Mouse (Mus musculus): ENCODE results near the gene Opcml.
A peak's percentile ranks its signal among the peaks of the same experiment; 100 is the strongest.

Opcml gene

DNA sequence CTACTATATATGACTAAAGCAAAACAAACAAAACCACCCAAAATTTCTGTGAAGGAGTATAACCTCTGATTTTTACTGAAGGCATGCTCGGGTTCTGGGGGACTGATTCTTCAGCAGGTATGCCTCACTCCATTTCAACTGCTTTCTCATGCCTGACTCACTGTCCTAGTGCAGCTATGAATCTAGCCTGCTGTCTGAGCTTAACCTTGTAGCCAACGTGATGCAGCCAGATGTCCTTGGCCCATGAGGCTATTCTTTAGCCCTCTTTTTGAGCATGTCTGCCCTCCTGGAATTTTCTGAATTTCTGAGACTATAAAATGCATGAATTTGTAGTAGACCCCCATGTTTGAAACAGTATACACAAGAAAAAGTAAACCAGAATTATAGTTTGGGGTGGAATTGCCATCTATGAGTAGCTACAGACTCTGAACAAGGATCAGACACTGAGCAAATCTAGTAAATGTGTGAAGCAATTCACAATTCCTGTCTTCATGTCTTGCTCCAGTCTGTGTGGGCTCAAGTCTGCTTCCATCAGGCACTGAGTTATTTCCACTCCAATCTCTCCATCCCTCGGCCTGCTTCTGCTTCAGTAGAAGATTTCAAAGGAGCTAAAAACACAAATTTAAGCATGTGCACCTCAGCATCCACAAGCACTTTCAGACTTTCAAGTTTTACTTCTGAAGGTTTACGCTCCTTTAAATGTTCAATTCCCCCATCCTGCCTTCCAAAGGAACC lies 528.6 kb downstream of the Opcml start:
- no peak for DNase-seq (ENCODE audit: extremely low spot score)

- DNase-seq (ENCODE audit: extremely low spot score) = no peak
Measured at GRCm38 (mm10) chr9:28319802-28320201, 529.2 kb downstream of the Opcml start.

GRCm38 (mm10) chr9:28327985-28328384 lies 537.4 kb downstream of the Opcml start:
- no peak for DNase-seq (ENCODE audit: extremely low spot score)

DNA sequence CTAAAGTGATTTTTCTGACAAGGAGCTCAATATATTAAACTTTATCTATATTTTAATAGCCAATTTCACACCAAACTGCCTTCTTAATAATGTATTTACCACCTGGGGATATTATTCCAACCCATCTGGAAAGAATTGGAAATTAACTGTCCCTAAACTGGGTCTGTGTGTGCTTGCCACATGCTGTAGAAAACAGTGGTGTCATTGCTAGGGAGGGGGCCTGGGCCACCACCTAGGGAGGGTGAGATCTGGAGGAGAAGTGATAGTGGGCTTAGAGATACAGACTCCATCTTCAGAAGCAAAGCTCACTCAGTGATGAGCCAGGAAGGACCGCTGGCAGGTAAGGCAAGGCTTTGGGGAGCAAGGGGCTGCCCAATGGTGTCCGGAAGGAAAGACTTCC lies 537.9 kb downstream of the Opcml start:
- no peak for DNase-seq (ENCODE audit: extremely low spot score)

DNA sequence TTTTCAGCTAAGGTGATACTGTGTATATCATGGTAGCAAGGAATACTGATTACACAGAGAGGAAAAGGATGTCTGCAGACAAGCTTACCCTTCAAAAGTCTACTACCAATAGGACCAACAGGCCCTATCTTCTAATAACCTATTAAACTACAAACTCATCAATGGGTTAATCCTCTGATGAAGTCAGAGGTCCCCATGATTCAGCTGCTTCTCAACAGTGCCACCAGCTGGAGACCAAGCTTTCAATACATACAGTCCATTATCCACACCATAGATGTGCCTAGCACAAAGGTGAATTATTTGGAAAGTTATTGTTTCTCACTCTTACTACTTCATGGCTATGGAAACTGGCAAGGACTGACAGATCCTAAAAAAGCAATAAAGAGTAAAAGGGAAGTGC lies 538.9 kb downstream of the Opcml start:
- DNase-seq (ENCODE audit: extremely low spot score) = no peak

- peak; percentile 9 for DNase-seq (ENCODE audit: extremely low spot score)
Measured at GRCm38 (mm10) chr9:28336511-28337208, 546.1 kb downstream of the Opcml start.

DNA sequence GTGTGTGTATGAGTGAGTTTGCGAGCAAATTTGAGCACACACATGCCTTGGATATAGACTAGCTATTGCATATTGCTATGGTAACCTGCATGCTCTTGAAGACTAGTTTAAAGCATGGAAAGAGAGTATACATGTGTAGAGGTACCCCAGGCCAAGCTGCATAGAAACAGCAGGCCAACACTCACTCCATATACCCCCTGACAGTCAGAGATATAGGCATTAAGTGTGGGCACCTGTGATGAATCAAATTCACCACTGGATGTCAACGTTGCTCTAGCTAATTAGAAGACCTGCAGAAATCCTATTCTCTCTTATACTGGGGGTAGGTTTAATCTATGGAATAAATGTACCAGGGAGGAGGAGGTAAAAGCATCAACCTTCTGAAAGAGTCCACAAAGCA lies 547.3 kb downstream of the Opcml start:
- DNase-seq (ENCODE audit: extremely low spot score) = no peak

- no peak for DNase-seq (ENCODE audit: extremely low spot score)
Measured at GRCm38 (mm10) chr9:28354978-28355377, 564.4 kb downstream of the Opcml start.

- DNase-seq (ENCODE audit: extremely low spot score) = no peak
Measured at GRCm38 (mm10) chr9:28357946-28358345, 567.4 kb downstream of the Opcml start.

- no peak for DNase-seq (ENCODE audit: extremely low spot score)
Measured at GRCm38 (mm10) chr9:28360691-28361090, 570.1 kb downstream of the Opcml start.

GRCm38 (mm10) chr9:28364473-28365159 lies 574.0 kb downstream of the Opcml start:
- DNase-seq (ENCODE audit: extremely low spot score) = no peak

GRCm38 (mm10) chr9:28365160-28365473 lies 574.5 kb downstream of the Opcml start:
- no peak for DNase-seq (ENCODE audit: extremely low spot score)

DNA sequence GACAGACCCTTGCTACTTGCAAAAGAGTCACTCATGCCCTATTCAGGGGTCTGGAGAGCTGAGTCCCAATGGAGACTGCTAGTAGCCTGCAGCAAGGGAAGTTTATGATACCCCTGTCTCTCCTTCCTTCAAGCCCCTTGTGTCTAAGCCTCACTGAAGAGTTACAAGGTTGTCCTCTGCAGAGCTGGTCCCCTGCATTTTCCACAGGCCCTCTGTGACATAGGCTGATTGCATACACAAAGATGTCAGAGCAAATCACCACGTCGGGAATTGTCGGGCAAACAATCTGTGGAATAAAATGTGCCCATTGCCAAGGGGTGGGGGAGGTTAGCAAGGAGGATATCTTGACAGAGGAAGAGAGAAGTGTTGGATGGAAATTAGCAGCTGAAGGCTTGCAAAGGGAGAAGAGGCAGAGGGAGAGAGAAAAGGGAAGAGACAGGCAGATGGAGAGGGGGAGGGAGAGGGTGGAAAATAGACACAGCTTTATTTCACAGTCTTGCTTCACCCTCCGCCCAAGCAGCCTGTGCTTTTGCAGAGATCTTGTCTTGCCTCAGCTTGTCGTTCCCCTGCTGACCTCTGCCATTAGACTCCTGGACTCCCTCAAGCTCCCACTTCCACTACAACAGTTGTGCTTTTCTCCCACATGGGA lies 596.1 kb downstream of the Opcml start:
- no peak for DNase-seq (ENCODE audit: extremely low spot score)

- no peak for DNase-seq (ENCODE audit: extremely low spot score)
Measured at GRCm38 (mm10) chr9:28395222-28395621, 604.6 kb downstream of the Opcml start.

DNA sequence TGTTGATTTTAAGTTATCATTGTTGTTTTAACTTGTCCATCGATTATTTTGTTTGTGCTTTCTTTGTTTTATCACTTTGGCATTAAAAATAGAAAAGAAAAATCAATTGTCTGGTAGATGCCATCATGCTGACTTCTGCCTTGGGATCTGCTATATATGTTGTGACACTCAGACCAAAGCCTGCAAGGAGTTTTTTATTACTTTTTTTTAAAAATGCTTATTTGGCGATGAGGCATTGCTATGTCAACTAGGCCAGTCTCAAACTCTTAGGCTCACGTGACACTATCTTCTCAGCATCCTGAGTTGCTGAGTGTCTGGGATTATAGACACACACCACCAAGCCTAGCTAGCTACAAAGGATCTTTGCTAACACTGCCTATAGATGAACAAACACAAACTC lies 605.1 kb downstream of the Opcml start:
- DNase-seq (ENCODE audit: extremely low spot score) = no peak

DNA sequence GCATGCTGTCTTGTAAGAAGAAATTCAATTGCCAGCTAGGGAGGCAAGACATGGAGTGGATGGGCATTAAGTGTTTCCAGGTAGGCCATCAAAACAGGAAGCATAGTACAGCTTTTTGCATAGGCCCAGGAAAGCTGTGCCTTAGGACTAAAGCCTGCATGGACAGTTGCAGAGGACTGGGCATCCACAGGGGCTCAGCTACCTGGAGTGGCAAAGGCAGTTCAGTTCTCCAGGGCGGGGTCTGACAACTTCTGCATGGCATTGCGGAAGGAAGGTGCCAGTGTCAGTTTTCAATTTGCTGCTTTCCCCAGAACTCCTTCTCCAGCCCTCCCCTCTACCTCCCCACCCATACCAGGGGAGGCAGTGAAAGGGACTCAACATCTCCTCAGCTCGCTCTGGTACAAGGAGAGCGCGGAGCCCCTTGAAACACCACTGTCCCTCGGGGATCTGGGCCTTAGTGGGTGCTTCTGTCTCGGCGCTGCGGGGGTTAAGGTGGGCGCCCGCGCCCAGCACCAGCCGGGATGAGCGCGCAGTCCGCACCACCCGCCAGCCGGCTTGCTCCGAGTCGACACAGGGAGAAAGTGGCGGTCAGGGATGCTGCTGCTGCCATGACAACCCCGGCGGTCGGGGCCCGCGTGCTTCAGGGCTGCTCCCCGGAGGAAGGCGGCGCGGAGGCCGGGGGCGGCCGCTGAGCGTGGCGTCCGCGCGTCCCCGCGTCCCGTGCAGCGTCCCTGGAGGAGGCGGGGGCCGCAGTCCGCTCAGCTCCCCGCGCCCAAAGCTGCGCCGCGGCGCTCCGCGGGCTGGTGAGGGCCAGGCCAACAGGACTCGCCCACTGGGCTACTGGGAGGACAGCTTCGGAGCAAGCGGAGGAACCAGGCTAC lies 612.4 kb downstream of the Opcml start:
- peak; percentile 72 for DNase-seq (ENCODE audit: extremely low spot score)

- DNase-seq (ENCODE audit: extremely low spot score) = peak; percentile 82
Measured at GRCm38 (mm10) chr9:28403831-28404562, 613.4 kb downstream of the Opcml start.

- DNase-seq (ENCODE audit: extremely low spot score) = no peak
Measured at GRCm38 (mm10) chr9:28404616-28405015, 614.0 kb downstream of the Opcml start.

DNA sequence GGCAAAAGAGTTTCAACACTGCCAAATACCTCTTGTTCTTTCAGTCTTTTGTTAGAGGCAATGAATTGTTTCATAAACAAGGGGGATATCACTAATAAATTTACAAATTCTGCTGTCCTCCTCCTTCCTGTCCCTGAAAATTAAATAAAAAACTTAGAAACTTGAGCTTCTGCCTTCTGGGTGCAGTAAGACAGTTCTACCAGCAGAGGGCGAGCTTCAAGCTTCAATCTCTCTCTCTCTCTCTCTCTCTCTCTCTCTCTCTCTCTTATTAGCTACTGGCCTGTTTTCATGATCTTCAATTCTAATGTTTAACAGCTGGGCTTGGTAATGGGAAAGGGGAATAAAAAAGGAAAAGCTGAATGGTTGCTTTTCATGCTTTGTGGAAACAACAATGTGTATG lies 615.2 kb downstream of the Opcml start:
- peak; percentile 33 for DNase-seq (ENCODE audit: extremely low spot score)

GRCm38 (mm10) chr9:28420808-28421207 lies 630.2 kb downstream of the Opcml start:
- DNase-seq (ENCODE audit: extremely low spot score) = no peak

DNA sequence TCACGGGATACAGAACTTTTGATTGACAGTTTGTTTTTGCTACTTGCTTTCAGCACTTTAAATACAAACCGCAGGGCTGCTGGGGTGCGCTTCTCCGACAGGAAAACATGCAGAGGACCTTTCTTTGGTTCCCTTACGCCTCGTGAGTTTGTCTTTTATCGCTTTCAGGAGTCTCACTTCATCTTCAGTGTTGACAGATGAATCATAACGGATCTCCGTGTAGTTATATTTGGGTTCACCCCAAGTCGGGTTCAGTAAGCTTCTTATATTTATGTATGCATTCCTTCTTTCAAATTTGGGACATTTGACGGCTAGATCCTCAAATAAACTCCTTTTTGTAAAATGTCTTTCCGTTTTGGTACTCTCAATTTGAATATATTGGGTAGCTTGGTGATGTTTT lies 632.8 kb downstream of the Opcml start:
- DNase-seq (ENCODE audit: extremely low spot score) = no peak

Data from embryo, embryonic 9.5 days (tissue).